Mouse (Mus musculus) heart, postnatal 10 days (tissue): ENCODE results near the gene Ppm1h. TPM values are rescaled to one million over a fixed set of nuclear protein-coding genes. Genes with fewer than 3 reads are reported as not detected.

Experiments
- DNase-seq, 2 experiments: peaks; one replicate each; pipeline ENCODE4 v3.0.0; 2021
- intact Hi-C: fragments of 180-260 bp; cut with DNase I; formaldehyde crosslinking; loops from one replicate; pipeline ENCODE4 v1.15.1; 2025
- total RNA-seq, 2 experiments: library from RNA; stranded (reverse); gene quantifications; 2 replicates each; pipeline ENCODE4 v1.2.3; 2021

Ppm1h gene
- total RNA-seq, 2 experiments from 2014 or later: 10.1 to 10.2 TPM

DNA sequence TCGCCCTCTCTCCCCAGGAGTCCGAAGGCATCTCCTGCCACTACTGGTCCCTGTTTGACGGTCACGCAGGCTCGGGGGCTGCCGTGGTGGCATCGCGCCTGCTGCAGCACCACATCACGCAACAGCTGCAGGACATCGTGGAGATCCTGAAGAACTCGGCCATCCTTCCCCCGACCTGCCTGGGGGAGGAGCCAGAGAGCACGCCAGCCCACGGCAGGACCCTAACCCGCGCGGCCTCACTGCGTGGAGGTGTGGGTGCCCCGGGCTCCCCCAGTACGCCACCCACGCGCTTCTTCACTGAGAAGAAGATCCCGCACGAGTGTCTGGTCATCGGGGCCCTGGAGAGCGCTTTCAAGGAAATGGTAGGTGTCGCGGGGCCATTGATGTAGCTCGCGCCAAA, 123.7 kb downstream of the Ppm1h start:
- intact Hi-C loops: no loop called here
- DNase-seq: no peak

DNA sequence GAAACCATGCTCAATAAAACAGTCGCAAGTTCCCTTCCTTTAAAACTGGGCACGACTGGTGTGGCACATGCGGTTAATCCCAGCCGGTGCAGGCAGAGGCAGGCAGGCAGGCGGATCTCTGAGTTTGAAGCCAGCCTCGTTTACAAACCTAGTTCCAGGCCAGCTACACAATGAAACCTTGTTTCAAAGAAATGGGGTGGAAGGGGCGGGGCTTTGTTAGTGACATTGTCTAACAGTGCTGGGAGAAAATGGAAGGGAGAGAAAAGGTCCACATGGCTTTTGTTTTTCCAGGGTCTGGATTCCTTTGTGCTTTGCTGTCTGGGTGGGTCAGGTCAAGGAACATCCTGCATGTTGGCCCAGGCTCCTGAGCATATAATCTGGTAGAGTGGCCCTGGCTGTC, 124.3 kb downstream of the Ppm1h start:
- intact Hi-C loops: no loop called here
- DNase-seq: no peak

DNA sequence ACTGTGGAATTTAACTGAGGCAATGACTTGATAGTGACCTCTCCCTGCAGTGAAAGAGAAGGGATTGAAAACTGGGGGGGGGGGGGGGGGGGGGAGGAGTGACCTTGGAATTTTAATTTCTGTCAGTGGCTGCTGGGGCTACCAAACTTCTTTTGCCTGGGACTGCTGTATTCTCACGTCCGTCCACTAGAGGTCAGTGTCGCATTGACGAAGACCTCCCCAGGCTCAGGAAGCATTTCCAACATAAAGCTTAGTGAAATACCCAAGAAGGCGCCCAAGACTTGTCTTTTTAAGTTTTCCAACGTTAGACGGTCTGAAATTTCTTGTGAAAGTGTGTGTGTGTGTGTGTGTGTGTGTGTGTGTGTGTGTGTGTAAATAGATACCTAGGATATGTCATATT, 125.3 kb downstream of the Ppm1h start:
- intact Hi-C loops: loop anchor here (1.0 to 2.0 kb wide), 2 partner anchors 201 to 287 kb away; no protein-coding TSS in a partner anchor
- DNase-seq: peak; percentile 82 to 88

DNA sequence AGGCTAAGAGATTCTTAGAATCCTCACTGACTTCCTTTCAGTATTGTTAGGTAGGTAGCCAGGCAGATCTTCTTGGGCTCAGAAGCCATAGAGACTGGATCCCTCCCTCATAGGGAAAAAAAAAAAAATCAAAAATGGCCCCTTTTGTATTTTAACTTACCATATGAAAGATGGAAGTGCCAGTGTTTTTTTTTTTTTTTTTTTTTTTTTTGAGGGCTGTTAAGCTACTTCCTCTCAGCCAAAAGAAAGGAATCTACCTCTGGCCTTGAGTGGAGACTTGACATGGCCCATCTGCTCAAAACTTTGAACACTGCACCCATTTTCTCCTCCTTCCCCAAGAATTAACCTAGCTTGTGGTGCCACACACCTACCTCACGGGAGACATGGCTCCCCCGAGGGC, 127.3 kb downstream of the Ppm1h start:
- DNase-seq: no peak
- intact Hi-C loops: loop anchor here (2.0 to 5.0 kb wide), 3 partner anchors 89 to 285 kb away; no protein-coding TSS in a partner anchor

DNA sequence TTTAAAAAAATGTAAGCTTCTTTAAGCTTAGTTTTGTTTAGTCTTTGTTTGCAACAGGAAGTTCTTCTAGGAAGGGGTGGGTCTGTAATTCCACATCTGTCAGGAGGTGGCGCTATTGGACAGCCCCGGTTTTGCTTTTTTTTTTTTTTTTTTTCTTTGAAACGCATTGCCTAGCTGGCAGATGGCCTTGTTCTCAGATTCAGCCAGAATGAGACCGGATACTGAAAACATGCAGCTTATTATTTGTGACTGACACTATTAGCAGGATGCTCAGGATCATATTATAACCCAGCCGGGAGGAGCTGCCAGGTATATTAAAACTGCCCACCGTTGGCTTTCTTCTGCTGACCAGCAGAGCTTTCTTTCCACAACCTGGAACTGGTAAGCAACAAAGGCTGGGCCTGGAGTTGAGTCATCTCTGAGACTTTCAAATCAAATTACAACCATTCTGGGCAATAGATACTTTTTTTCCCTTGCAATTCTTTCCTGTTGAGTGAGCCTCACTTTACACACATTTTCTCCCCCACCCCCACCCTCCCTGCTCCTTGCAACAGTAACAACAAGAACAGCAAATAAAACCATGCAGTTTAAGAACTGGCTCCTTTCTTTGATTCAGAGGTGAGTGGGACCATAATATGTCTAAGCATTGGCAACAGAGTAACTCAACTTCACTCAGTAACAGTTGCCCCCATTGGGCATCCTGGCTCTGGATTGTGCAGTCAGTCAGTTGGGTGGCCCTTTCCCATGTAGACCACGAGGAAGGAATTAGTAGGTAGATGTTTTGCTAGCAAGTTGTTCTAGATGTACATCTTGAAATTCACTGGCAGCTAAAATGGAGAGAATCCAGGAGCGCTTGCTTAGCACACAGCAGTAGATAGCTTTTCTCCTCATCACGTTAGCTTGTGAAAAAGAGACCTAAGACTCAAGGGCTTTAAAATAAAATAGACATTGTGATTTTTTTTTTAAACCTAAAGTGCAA, 128.9 kb downstream of the Ppm1h start:
- peak; percentile 85 to 88 for DNase-seq
- intact Hi-C loops: loop anchor here (1.0 to 5.0 kb wide), 3 partner anchors 87 to 255 kb away; no protein-coding TSS in a partner anchor

DNA sequence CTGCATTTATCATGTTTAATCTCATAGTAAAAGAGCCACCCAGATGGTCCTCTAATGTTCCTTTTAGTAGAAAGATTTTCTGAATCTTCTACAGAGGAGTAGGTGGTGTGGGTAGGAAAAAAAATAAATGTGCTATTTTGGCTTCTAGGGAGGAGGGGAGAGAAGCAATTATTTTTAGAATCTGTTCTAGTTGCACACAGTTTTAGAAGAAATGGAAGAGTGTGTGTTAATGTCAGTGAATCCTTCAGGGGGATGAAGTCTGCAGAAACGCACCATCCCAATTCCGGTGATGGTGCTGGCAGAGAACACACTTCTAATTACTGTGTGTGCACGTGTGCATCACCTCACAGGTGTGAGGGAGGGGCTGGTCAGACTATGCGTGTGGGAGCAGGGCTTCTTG, 129.6 kb downstream of the Ppm1h start:
- intact Hi-C loops: loop anchor here (5.0 kb wide), 1 partner anchor 256 kb away; no protein-coding TSS in a partner anchor
- no peak for DNase-seq

DNA sequence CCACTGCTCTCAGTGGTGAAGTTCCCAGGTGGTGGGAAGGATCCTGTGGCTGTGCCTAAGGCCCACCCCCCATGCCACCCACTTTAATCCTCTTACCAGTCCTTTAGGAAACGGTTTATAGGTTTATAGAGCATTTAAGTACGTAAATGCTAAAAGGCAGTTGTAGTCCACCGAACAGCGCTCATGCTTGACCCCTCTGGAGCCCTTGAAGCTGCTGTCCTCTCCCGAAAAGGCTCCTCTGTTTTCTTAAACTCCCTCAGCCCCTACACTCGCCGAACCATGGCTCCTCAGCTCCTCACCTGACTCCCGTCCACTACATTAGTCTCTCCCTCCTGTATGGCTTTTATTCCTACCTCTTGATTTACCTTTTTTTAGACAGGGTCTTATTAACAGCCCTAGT, 131.3 kb downstream of the Ppm1h start:
- DNase-seq: no peak
- intact Hi-C loops: loop anchor here (5.0 kb wide), 1 partner anchor 258 kb away; no protein-coding TSS in a partner anchor

DNA sequence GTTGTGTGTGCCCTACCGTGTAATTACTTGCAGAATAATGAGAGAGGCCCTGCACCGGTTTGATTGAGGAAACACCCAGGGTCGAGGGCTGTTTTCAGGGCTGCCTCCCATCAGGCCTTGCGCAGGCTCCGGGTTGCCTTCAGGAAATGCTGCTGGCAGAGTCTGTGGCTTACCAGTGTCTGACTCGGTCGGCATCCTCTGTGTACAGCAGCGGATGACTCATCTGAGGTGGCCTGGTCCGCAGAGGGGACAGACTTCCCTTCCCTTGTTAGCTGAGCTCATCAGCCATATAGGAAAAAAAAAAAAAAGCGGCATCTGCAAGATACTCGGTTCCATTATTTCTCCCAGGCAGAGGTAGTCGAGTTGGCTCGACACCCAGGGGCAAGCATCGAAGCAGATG, 136.5 kb downstream of the Ppm1h start:
- DNase-seq: peak; percentile 68 to 77
- intact Hi-C loops: no loop called here

DNA sequence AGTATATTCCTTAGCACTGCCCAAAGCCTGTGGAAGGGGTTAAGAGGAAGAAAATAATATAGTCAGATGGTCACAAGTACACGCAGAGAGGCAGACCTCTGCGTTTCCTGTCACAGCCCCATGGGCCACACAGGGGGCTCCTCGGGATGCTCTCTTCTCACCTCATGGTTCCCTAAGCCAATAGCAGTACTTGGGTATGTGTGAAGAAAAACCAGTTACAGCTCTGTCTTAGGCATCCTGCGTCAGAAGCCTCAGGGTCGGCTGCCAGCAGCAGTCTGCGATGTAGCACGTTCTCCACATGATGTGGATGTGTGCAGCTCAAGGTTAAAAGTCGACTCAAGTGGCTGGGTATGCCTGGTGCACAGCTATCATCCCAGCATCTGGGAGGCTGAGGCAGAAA, 139.2 kb downstream of the Ppm1h start:
- no peak for DNase-seq
- intact Hi-C loops: no loop called here

DNA sequence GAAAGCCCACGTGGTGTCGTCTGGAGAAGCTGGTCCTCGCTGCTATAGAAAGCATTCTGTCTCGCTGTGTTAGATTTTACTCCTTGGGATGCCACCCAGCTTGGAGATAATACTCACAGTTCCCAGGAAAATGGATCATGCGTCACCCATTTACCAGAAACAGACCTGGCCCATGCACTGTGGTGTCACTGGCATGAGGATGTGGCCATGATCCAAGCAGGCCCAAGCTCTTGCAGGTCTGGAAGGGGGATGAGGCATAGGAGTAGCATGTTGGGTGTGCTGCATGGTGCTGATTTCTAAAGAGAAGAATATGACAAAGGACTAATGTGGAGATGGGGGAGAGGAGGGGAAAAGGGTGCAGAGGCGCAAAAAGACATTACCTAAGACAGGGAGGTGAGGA, 141.2 kb downstream of the Ppm1h start:
- DNase-seq: no peak
- intact Hi-C loops: no loop called here

DNA sequence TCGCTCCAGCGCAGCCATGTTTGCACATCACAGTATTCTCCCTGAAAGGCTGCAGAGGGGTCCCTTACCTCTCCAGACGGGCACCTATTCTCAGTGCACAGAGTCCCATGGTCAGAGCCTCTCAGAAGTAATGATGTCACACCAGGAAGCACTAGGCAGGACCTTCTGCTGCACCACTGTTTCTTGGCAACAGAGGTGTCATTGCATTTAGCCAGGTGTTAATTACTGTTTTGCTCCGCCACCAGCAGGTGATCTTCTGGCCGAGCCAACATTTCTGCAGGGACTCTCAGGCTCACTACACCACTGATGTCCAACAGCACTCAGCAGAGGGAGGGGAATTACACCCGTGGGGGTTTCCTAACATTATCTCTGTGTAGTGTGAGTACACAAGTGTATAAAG, 143.0 kb downstream of the Ppm1h start:
- intact Hi-C loops: no loop called here
- no peak for DNase-seq

DNA sequence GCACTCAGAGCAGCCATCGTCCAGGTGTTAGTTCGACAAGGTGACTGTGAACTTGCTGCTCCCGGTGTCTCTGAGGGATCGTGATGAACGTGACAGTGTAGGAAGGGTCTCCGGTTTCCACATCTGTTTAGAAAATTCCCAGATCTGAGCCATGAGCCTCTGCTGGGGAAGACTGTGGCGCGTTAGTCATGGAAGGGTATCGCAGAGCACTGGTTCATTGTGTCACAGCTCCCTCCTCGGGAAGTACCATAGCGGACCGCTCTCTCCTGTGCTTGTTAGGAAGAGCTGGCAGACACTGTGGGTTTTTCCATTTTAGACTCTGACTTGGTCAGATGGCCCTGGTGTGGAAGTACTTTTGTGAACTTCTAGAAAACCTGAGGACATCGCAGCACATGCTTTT, 145.1 kb downstream of the Ppm1h start:
- intact Hi-C loops: no loop called here
- DNase-seq: no peak

DNA sequence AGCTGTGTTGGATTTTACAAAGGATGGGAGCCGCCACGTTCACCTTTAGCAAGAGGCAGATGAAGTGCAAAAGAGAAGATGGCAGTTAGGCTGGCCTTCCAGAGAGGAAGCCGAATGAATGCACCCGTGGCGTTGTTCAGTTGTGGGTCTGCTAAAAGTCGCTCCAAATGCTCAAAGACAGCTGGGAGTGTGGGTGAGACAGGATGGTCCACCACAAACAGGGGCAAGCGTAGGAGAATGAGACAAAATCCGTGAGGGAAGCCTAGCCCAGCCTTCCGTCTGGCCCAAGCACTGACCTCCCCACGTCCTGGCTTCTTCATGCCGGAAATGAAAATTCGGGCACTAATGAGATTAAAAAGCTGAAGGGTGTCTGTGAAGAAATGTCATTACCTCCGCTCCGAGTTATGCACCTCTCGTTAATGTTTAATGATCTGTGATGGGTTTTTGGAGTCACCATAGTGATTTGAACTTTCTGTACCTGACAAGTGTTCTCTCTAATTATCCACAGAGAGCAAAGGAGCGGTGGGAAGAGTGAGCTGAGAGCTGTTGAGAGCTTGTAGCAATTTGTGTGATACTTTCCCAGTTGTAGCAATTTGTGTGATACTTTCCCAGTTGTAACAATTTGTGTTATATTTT, 148.3 kb downstream of the Ppm1h start:
- intact Hi-C loops: no loop called here
- no peak for DNase-seq

DNA sequence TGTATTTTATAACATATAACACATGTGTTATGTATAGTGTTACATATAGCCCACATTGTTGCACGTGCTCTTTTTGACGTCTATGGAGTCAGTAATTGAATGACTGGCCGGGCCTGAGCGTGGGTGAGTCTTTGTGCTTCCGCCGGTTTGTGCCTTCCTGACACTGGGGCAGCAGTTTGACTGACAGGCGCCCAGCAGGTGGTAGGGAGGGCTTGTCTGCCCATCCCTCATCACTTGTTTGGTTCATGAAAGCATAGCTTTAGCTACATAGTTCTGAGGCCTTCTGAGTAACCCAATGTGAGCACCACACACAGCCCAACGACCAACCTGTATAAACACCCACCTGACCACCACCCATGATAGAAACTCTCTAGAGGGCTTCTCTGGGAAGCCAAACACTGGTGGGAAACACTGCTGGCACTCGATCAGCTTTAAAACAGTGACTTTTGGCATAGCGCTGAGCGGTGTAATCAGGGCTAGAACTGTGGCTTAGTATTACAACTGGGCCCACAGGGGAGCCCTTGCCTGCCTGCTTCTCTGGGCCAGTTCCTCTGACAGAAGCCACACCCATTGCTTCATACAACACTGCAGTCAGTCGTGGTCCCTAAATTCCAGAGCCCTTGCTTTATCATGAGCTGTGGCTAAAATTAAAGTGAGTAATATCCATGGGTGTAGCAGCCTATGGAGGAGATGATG, 149.3 kb downstream of the Ppm1h start:
- no peak for DNase-seq
- intact Hi-C loops: no loop called here

DNA sequence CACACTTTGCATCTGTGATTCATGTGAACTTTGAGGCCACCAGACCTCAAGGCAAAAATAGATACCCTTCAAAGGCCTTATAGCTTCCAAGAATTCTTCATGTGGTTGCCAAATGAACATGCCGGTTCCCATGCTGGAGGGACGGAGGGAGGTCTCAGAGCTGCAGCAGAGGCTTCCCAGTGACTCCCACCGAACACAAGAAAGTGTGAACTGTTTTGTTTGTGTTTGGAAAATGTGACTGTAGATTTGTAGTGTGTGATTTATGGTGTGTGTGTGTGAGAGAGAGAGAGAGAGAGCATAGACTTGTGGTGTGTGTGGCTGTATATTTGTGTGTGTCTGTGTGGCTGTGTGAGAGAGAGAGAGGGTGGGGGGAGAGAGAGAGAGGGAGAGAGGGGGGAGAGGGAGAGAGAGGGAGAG, 151.2 kb downstream of the Ppm1h start:
- DNase-seq: peak; percentile 63 to 66
- intact Hi-C loops: no loop called here

DNA sequence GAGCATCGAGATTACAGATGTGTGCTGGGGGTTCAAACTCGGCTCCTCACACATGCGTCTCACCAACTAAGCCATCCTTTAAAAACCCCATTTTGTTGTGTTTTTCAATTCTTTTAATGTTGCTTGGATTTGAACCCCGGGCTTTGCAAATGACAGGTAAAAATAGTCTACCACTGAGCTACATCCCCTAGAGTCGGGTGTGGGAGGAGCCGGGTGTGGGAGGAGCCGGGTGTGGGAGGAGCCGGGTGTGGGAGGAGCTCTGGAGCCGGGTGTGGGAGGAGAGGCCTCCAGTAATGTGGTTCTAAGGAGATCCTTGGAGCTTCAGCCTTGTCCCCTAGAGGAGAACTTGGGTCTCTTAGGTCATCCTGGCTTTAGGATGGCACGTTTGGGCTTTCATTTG, 152.1 kb downstream of the Ppm1h start:
- intact Hi-C loops: no loop called here
- no peak for DNase-seq

DNA sequence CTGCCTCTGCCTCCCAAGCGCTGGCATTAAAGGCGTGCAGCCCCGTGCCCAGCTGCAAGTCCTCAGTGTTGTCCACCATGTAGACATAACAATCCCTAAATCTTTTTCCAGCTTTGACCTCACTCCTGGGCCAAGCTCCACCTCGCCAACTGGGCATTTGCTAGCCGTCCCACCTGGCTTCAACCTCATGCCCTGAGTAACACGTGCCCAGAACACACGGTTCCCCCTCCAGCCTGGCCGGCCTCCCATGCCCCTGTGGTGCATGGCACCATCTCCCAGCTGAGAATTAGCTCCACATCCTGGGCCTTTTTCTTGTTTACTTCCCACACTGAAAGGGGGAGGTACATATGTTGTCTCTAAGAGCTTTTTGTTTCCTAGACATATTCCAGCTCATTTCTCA, 163.5 kb downstream of the Ppm1h start:
- intact Hi-C loops: no loop called here
- DNase-seq: peak in 1 of 2 experiments; percentile 32

DNA sequence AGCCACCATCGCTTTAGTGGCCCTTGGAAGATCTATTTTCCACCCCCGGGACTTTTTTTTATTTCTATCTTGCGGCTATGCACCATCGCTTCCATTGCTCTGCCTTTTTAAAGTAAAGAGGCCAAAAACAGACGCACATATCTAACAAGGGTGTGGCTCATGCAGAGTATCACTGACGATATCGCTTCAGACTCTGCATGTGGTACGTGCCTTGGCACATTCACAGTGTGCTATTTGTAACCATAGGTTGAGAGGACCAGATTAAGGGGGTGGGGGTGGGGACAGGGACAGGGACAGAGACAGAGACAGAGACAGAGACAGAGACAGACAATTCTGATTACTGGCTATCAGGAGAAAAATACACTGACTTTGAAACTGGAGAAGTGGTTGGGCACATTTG, 164.4 kb downstream of the Ppm1h start:
- DNase-seq: peak in 1 of 2 experiments; percentile 57
- intact Hi-C loops: no loop called here

DNA sequence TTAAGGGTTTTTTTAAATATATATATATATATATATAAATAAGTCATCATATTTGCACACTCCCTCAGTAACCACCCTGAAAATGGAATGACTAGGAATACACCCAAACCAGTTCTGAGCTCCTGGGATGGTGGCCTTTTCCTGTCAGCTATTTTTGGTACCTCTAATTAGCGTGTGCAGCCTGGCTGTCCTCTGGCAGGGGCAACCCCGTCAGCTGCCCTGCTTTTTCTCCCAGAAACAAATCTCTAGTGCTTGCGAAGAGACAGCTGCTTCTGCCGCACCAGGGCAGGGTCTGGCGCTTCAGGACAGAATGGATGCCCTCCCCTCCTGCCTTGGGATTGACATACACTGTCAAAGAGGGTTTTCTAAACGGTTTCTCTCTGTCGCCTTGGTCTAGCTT, 166.9 kb downstream of the Ppm1h start:
- intact Hi-C loops: no loop called here
- DNase-seq: peak; percentile 59 to 73

DNA sequence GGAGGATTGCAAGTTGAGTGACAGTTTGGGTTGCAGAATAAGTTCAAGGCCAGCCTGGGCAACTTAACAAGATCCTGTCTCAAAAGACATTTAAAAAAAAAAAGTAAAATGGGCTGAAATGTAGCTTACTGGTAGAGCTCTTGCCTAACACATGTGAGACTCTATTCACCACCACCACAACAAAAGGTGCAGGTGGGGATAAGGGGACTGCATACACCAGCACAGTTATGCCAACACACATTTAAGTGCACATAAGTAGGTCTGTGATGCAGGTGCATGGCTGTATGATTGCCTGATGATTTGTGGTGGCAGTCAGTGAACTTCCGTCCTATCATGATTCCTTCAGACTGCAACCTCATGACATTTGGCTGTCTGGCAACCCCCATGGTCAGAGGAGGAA, 167.9 kb downstream of the Ppm1h start:
- intact Hi-C loops: no loop called here
- no peak for DNase-seq

DNA sequence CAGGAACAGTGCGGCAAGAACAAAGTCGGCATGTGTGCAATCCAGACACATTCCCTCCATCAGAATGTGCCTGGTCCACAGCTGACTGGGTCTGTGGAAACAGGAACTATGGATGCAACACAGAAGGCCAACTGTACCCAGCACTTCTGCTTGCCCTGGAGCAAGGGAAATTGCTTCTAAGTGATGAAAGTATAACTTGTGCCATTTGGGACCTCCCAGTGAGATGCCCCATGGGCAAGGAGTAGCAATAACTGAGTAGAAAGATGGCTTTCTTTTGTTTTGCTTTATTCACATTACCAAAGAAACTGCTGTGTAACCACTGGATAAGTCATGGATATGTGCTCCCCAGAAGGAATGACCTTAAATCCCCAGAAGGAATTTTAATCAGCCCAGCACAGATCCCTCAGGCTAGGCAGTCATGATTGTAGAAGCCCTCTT, 169.5 kb downstream of the Ppm1h start:
- intact Hi-C loops: no loop called here
- no peak for DNase-seq
